Mouse (Mus musculus): ENCODE data around the gene Micall2. TPM values are rescaled to one million over a fixed set of nuclear protein-coding genes. Genes with fewer than 3 reads are reported as not detected.

Gene Micall2
- total and polyA plus RNA-seq, 2 experiments = 0.86 to 1.3 TPM

GRCm38 (mm10) chr5:139736504-139736940 lies 386 bp upstream of the Micall2 start:
- Histone ChIP-seq H3K4me3 (ENCODE audit: insufficient read depth, low read depth, low read length) (no peak overlapping the region), H3K36me3 (ENCODE audit: control insufficient read depth, insufficient read depth, low read length) (no peaks in the 10 kb centered on the region), H3K9ac (ENCODE audit: low read depth, low read length) (no peak overlapping the region), H3K4me1 (ENCODE audit: control insufficient read depth, insufficient read depth, low read length) (peaks cover 5% of the 10 kb centered on the region; the same call in 1 of the 2 replicates), H3K27ac (replicated peaks; ENCODE audit: insufficient read depth, low read depth, low read length) (no peak overlapping the region), H3K27me3 (ENCODE audit: control insufficient read depth, insufficient read depth, low read length) (no peaks in the 10 kb centered on the region), H3K79me2 (ENCODE audit: control insufficient read depth, insufficient read depth, low read length) (0 out of 2 replicates have a peak, but pooled peaks cover 4% of the 10 kb centered on the region)
- TF ChIP-seq POLR2A (IDR thresholded peaks at IDR 0.05; ENCODE audit: extremely low read depth, insufficient read depth, low read length) (no peak), CTCF (IDR thresholded peaks at IDR 0.05; ENCODE audit: low read depth, low read length) (no peak)
- no peak for DNase-seq (ENCODE audit: extremely low read depth, low read depth, low spot score)
- WGBS = 25% methylated on average over 10 of the region's 10 CpGs

- DNase-seq (ENCODE audit: extremely low read depth, low read depth, low spot score) = no peak
- H3K27ac ChIP-seq (replicated peaks; ENCODE audit: insufficient read depth, low read depth, low read length) = peak overlapping the region; percentile 15
- no peak for TF ChIP-seq CTCF (IDR thresholded peaks at IDR 0.05; ENCODE audit: low read depth, low read length)
- TF ChIP-seq POLR2A (IDR thresholded peaks at IDR 0.05; ENCODE audit: extremely low read depth, insufficient read depth, low read length) = no peak
- peak overlapping the region; percentile 21; the same call in 1 of the 2 replicates for H3K9ac ChIP-seq (ENCODE audit: low read depth, low read length)
- H3K4me1 ChIP-seq (ENCODE audit: control insufficient read depth, insufficient read depth, low read length) = peaks cover 7% of the 10 kb centered on the region
- H3K4me3 ChIP-seq (ENCODE audit: insufficient read depth, low read depth, low read length) = peak overlapping the region; percentile 57
- H3K36me3 ChIP-seq (ENCODE audit: control insufficient read depth, insufficient read depth, low read length) = no peaks in the 10 kb centered on the region
- 0 out of 2 replicates have a peak, but pooled peaks cover 4% of the 10 kb centered on the region for H3K79me2 ChIP-seq (ENCODE audit: control insufficient read depth, insufficient read depth, low read length)
- H3K27me3 ChIP-seq (ENCODE audit: control insufficient read depth, insufficient read depth, low read length) = no peaks in the 10 kb centered on the region
- 62% methylated on average over 7 of the region's 7 CpGs for WGBS
Observed at GRCm38 (mm10) chr5:139734746-139735145, 1.4 kb downstream of the Micall2 start.

- Histone ChIP-seq H3K9ac (ENCODE audit: low read depth, low read length) (peak overlapping the region; percentile 11; the same call in 1 of the 2 replicates), H3K79me2 (ENCODE audit: control insufficient read depth, insufficient read depth, low read length) (0 out of 2 replicates have a peak, but pooled peaks cover 4% of the 10 kb centered on the region), H3K4me1 (ENCODE audit: control insufficient read depth, insufficient read depth, low read length) (peaks cover 9% of the 10 kb centered on the region), H3K27me3 (ENCODE audit: control insufficient read depth, insufficient read depth, low read length) (no peaks in the 10 kb centered on the region), H3K27ac (replicated peaks; ENCODE audit: insufficient read depth, low read depth, low read length) (peak overlapping the region; percentile 73), H3K4me3 (ENCODE audit: insufficient read depth, low read depth, low read length) (no peak overlapping the region), H3K36me3 (ENCODE audit: control insufficient read depth, insufficient read depth, low read length) (no peaks in the 10 kb centered on the region)
- no peak for DNase-seq (ENCODE audit: extremely low read depth, low read depth, low spot score)
- TF ChIP-seq POLR2A (IDR thresholded peaks at IDR 0.05; ENCODE audit: extremely low read depth, insufficient read depth, low read length) = no peak
- 72% methylated on average over 3 of the region's 3 CpGs for WGBS
Observed at GRCm38 (mm10) chr5:139734016-139734415, 2.1 kb downstream of the Micall2 start.

GRCm38 (mm10) chr5:139732634-139733107 lies 3.5 kb downstream of the Micall2 start:
- TF ChIP-seq CTCF (IDR thresholded peaks at IDR 0.05; ENCODE audit: low read depth, low read length) (no peak), POLR2A (IDR thresholded peaks at IDR 0.05; ENCODE audit: extremely low read depth, insufficient read depth, low read length) (no peak)
- Histone ChIP-seq H3K9ac (ENCODE audit: low read depth, low read length) (peak overlapping the region; percentile 22; the same call in 1 of the 2 replicates), H3K36me3 (ENCODE audit: control insufficient read depth, insufficient read depth, low read length) (no peaks in the 10 kb centered on the region), H3K4me1 (ENCODE audit: control insufficient read depth, insufficient read depth, low read length) (peaks cover 10% of the 10 kb centered on the region), H3K27me3 (ENCODE audit: control insufficient read depth, insufficient read depth, low read length) (no peaks in the 10 kb centered on the region), H3K79me2 (ENCODE audit: control insufficient read depth, insufficient read depth, low read length) (0 out of 2 replicates have a peak, but pooled peaks cover 4% of the 10 kb centered on the region), H3K27ac (replicated peaks; ENCODE audit: insufficient read depth, low read depth, low read length) (peak overlapping the region; percentile 80), H3K4me3 (ENCODE audit: insufficient read depth, low read depth, low read length) (peak overlapping the region; percentile 34; the same call in 1 of the 2 replicates)
- DNase-seq (ENCODE audit: extremely low read depth, low read depth, low spot score) = no peak
- 44% methylated on average over 11 of the region's 11 CpGs for WGBS

- peak overlapping the region; percentile 12; the same call in 1 of the 2 replicates for H3K4me3 ChIP-seq (ENCODE audit: insufficient read depth, low read depth, low read length)
- 0 out of 2 replicates have a peak, but pooled peaks cover 4% of the 10 kb centered on the region for H3K79me2 ChIP-seq (ENCODE audit: control insufficient read depth, insufficient read depth, low read length)
- H3K27ac ChIP-seq (replicated peaks; ENCODE audit: insufficient read depth, low read depth, low read length) = peak overlapping the region; percentile 56
- no peak overlapping the region for H3K9ac ChIP-seq (ENCODE audit: low read depth, low read length)
- H3K4me1 ChIP-seq (ENCODE audit: control insufficient read depth, insufficient read depth, low read length) = peaks cover 10% of the 10 kb centered on the region
- no peaks in the 10 kb centered on the region for H3K36me3 ChIP-seq (ENCODE audit: control insufficient read depth, insufficient read depth, low read length)
- DNase-seq (ENCODE audit: extremely low read depth, low read depth, low spot score) = no peak
- H3K27me3 ChIP-seq (ENCODE audit: control insufficient read depth, insufficient read depth, low read length) = no peaks in the 10 kb centered on the region
- TF ChIP-seq POLR2A (IDR thresholded peaks at IDR 0.05; ENCODE audit: extremely low read depth, insufficient read depth, low read length) (no peak), CTCF (IDR thresholded peaks at IDR 0.05; ENCODE audit: low read depth, low read length) (no peak)
- 73% methylated on average over 8 of the region's 8 CpGs for WGBS
Observed at GRCm38 (mm10) chr5:139730712-139731486, 5.2 kb downstream of the Micall2 start.
